Mouse (Mus musculus): ENCODE measurements around the gene Gm45618.

- TF ChIP-seq POLR2A (IDR thresholded peaks at IDR 0.05; ENCODE audit: insufficient read depth, low read depth, low read length) (no peak), CTCF (IDR thresholded peaks at IDR 0.05) (peak; percentile 40)
These were observed 36.1 kb downstream of the Gm45618 start for GRCm38 (mm10) chr7:142084395-142084794.
